Mouse (Mus musculus): ENCODE results near the gene Rab1a.

Rab1a gene

DNA sequence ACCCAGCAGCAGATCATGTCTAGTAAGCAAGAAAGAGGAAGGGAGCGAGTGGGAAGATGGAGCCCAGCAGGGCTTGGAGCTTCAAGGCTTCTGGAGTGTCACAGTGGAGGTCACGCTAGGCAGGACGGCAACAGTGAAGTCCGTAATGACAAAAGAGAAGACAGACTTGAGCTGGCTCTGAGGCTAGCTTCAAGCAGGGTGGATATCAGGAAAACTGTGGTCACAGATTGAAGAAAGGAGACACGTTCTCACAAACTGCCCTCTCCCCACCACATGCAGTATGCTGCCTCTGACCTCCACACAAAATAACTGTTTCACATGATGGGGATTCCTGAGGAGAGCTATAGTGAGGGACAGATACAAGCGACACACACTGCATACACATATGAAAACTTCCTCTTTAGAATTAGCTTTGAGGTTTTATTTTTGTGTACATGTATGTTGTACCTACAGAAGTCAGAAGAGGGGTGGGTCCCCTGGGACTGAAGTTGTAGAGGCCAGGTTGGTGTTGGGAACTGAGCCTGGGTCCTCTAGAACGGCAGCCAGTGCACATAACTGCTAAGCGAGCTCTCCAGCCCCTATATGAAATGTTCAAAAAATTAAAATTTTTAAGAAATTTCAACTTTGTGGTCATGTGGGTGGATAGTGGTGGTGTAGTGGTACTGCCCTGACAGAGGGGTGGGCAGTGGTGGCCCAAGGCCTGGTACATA lies 46.1 kb downstream of the Rab1a start:
- DNase-seq (ENCODE audit: low read depth, low spot score): no peak

DNA sequence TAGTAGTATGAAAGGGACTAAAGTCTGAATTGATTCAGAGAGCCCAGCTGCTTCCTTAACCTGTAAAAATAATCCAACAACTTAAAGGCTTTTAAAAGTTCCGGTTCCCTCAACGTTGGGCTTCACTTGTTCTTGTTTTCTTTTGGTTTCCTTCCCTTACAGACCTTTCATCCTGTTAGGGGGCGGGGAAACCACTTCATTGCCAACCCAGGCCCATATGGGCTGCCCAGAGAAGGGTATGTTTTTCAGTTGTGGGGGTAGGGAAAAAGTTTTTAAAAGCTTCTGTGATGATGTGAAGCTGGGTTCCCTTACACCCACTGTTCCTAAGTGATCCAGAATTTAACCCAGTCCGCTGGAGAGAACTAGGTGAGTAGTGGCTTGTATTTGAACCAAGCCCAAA lies 47.0 kb downstream of the Rab1a start:
- DNase-seq (ENCODE audit: low read depth, low spot score): no peak

DNA sequence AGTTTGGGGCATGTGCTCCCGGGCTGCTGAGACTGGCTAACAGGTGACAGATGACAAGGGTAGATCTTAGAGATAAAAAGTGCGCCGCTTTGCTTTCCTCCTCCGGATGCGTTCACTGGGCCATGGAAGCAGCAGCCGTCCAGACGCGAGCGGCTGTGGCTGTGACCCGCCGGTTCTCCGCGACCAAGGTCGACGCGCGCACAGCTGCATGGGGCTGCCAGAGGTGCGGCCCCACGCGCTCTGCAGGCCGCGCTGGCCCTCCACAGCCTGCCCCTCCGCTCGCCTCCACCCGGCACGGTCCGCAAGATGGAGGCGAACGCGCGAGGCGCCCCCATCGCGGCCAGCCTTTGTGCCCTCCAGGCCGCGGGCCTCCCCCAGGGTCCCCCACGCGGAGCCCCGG lies 47.6 kb downstream of the Rab1a start:
- no peak for DNase-seq (ENCODE audit: low read depth, low spot score)

DNA sequence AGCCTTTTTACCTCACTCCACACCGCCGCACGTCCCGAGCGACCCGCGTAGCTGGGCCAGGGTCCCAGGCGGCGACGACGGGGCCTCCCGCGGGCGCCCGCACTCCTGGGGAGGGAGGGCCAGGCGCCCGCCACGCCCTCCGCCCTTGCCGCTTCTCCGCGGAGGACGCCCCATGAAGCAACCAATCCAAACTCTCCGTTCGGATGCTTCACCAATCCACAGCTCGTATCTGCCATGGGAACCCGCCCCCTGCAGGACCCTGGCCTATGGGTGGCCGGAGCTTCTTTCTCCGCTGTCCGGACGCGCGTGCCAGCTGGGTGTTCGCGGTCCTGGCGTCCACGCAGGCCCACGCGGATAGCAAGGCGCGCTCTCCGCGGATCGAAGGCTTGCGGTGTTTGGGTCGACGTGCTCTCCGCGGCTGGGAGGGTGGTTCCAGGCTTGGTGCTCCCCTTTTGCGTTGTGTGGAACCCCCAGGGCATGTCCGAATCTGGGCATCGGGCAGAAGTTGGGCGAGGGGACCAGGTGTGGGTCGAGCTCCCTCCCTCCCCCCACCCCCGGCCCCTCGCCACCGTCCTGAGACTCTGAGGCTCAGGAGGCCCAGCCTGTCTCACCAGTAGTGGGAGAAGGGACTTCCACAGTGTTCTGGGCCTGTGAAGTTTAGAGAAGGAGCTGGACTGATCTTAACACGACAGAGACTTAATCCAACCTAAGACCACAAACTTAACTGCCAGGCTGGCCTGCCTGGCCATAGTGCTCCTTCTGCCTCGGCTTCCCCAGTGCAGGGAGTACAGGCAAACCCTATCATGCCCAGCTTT lies 48.3 kb downstream of the Rab1a start, which contains the start of gene Cep68:
Gene Cep68 (minus strand): TSS at position 134 of the 815 bp plus-strand sequence.
- peak; percentile 92 for DNase-seq (ENCODE audit: low read depth, low spot score)

DNA sequence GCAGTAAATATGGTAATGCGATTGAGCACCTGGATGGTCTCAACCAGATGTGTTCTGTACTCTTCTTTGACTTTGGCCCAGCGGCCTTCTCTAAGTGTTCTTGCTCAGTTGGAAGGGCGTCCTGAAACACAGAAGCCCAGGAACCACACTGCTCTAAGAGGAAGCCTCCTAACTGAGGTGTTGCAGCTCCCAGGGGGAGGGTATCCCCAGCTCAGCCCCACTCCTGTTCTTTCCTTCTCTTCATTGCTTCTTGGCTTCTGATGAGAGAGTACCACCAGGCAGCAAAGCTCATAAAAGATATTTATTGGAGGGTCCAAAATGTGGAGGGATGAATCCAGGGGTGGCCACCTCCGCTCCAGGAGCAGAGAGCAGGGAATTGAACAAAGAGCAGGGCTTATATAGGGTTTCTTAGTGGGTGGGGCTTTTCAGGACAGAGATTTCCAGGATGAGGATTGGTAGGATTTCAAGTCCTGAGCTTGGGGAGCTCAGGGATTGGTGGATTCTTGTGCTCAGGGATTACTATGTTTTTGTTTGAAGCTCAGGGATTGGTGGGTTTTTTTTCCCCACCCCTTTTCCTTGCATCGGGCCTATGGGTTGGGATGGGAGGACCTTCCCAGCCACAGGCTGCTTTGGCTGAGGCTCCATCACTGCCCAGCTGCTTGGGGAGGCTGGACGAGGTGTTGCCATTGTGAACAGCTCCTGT lies 49.4 kb downstream of the Rab1a start:
- DNase-seq (ENCODE audit: low read depth, low spot score): no peak

DNA sequence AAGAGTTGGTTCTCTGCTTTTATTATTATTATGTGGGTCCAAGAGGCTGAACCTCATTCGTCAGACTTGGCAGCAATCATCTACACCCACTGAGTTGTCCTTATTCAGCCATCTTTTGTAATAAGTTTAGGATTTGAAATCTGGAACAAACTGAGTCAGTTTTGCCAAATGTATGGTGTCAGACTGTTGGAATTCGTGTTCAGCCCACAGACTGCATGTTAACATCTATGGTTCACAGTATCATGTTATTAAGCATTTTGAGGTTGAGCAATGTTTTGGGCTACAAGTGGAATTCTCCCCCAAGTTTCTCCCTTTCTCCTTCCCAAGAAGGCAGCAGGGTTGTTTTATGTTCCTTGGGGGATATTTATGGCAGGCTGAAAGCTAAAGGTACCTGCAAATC lies 51.9 kb downstream of the Rab1a start:
- DNase-seq (ENCODE audit: low read depth, low spot score): no peak

DNA sequence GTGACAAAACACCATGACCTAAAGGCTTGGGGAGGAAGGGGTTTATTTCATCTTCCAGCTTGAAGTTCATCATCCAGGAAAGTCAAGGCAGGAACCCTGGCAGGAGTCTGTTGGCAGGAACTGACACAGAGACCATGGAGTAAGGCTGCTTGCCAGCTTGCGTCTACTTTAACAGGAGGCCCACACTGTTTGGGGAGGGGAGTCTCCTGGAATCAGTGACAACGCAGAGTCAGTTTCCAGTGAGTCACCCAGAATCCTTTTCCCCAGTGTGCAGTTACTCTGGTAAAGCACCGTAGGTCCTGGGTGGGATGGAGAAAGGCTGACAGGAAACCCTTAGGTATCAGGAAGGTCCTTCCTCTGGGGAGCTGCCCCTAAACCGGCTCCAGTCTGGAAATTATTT lies 53.6 kb downstream of the Rab1a start:
- no peak for DNase-seq (ENCODE audit: low read depth, low spot score)

DNA sequence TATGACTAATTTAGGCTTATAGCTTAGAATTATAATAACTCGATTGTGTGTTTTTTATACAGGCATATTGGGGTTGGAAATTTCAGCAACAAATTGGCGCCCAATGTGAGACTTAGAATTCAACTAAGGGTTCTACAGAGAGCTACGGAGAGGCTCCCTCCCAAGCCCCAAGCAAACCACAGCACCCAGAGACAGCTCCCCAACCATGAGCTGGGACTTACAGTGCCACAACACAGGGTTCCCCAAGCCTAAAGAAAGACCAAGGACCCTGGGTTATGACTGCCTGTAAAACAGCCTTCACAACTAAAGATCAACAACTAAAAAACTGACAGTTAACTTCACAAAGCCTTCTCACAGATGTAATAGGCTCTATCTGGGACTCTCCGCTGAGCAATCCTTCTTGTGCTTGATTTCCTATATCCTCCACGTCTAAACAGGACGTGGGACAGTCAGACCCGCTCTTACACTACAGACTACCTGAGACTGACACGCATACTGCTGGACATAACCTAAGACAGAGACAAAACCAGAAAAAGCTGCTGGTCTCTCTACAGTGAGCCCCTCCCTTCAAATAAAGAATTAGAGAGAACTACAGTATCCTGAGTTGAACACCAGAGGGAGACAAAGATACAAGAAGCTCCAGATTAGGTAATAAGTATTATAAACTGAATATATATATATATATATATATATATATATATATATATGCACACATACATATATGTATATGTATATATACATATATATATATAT lies 61.6 kb downstream of the Rab1a start:
- DNase-seq (ENCODE audit: low read depth, low spot score): no peak

DNA sequence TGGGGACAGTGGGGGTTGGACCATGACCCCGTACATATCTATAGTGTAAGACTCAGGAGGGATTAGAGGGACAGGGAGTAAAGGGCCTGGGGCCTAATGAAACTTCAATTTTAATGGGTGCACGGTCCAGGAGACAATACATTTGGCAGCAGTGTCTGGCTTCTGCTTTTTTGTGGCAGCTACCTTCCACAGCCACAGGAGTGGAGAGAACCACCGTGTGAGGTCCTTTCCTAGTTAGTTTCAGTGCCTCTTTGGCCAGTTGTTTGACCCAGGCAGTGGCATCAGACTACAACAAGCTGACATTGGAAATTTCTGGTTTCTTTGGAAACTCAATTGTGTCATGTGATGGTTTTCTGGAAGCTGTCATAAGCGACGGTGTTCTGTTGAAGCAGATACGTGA lies 68.7 kb downstream of the Rab1a start:
- no peak for DNase-seq (ENCODE audit: low read depth, low spot score)

DNA sequence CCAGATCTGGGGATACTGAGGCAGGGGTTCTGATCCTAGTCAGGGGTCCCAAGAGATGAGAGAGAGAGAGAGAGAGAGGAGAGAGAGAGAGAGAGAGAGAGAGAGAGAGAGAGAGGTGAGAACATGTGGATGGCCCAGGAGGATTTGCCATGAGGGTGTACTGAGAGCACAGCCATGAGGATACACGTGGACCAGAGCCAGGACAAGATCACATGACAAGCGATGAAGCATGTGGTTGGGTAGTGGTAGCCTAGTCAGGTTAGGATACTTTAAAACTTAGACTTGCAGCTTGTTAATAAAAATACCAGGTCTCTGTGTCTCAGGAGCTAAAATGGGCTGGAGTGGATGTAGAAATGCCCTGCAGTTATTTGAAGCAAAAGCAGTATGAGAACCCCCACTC lies 74.7 kb downstream of the Rab1a start:
- DNase-seq (ENCODE audit: low read depth, low spot score): no peak

Measured in WW6 (cell line).